Mouse (Mus musculus) heart, postnatal 0 days (tissue): ENCODE results near the gene Gm42372.

Experiments
- CTCF ChIP-seq: IDR thresholded peaks from 2 replicates; pipeline ENCODE4 v1.5.1; 2016; ENCODE audit warnings: antibody characterized with exemption, control low read depth, low read depth
- EP300 ChIP-seq: IDR thresholded peaks from 2 replicates; pipeline ENCODE4 v1.6.1; 2016; ENCODE audit warnings: antibody characterized with exemption, low read depth

GRCm38 (mm10) chr7:16994400-16994799 is 11.5 kb downstream of the Gm42372 start:
- TF ChIP-seq CTCF: no peak
- no peak for TF ChIP-seq EP300
